Mouse (Mus musculus) myocyte (in vitro differentiated cells): ENCODE measurements around the gene Creb1.

Experiments used
- CEBPB ChIP-seq: IDR thresholded peaks from 2 replicates; pipeline ENCODE4 v1.6.1; 2011; ENCODE audit warnings: mild to moderate bottlenecking, moderate library complexity; ENCODE audit not compliant: poor library complexity, insufficient read depth, severe bottlenecking
- E2F4 ChIP-seq: IDR thresholded peaks from one replicate; pipeline ENCODE4 v1.6.1; 2011; ENCODE audit warnings: mild to moderate bottlenecking, control low read depth, moderate library complexity; ENCODE audit not compliant: insufficient read depth
- MAX ChIP-seq: IDR thresholded peaks from one replicate; pipeline ENCODE4 v1.6.1; 2011; ENCODE audit warnings: low read depth, mild to moderate bottlenecking, control low read depth
- MYOD1 ChIP-seq, 3 experiments: IDR thresholded peaks; one replicate each; pipeline ENCODE4 v1.6.1; 2011; ENCODE audit warnings: control low read depth in 2 of 3, low read depth in 2 of 3, mild to moderate bottlenecking in 2 of 3, moderate library complexity in 1 of 3; ENCODE audit not compliant: insufficient read length in 2 of 3, control insufficient read depth in 1 of 3
- MYOG ChIP-seq, 3 experiments: IDR thresholded peaks; one replicate each; pipeline ENCODE4 v1.6.1; 2011; ENCODE audit warnings: control low read depth in 2 of 3, low read depth in 2 of 3, mild to moderate bottlenecking in 2 of 3; ENCODE audit not compliant: insufficient read length in 2 of 3, control insufficient read depth in 1 of 3, insufficient read depth in 1 of 3
- POLR2A ChIP-seq: IDR thresholded peaks from one replicate; pipeline ENCODE4 v1.6.1; 2011; ENCODE audit warnings: low read depth, mild to moderate bottlenecking, control low read depth, moderate library complexity; ENCODE audit not compliant: insufficient read length
- POLR2AphosphoS2 ChIP-seq: IDR thresholded peaks from one replicate; pipeline ENCODE4 v1.6.1; 2011; ENCODE audit warnings: low read depth, control low read depth; ENCODE audit not compliant: insufficient read length
- SRF ChIP-seq: IDR thresholded peaks from one replicate; pipeline ENCODE4 v1.6.1; 2011; ENCODE audit warnings: low read depth; ENCODE audit not compliant: control insufficient read depth, insufficient read length
- TCF3 ChIP-seq: IDR thresholded peaks from one replicate; pipeline ENCODE4 v1.6.1; 2011; ENCODE audit warnings: low read depth, control low read depth; ENCODE audit not compliant: insufficient read length
- USF1 ChIP-seq: IDR thresholded peaks from one replicate; pipeline ENCODE4 v1.6.1; 2011; ENCODE audit warnings: low read depth, mild to moderate bottlenecking, control low read depth, moderate library complexity

- TF ChIP-seq POLR2A (no peak), CEBPB (no peak), POLR2AphosphoS2 (no peak), E2F4 (no peak), MYOD1 (IDR thresholded peaks at IDR 0.05; ENCODE audit: control insufficient read depth in 1 of 3, insufficient read length in 2 of 3, low read depth in 2 of 3) (no peak), MAX (no peak), USF1 (no peak), TCF3 (no peak), SRF (no peak), MYOG (IDR thresholded peaks at IDR 0.05; ENCODE audit: control insufficient read depth in 1 of 3, insufficient read depth in 1 of 3, insufficient read length in 2 of 3, low read depth in 2 of 3) (no peak)
Observed at GRCm38 (mm10) chr1:64549380-64549779, 16.9 kb downstream of the Creb1 start.
